Mouse (Mus musculus): ENCODE measurements around the gene Samd4b. TPM values are rescaled to one million over a fixed set of nuclear protein-coding genes. Genes with fewer than 3 reads are reported as not detected.
"Not testable (repeated sequence)": the region's sequence is repeated elsewhere in the genome, so short reads cannot be mapped to it uniquely, and the experiment has no call there.

Gene Samd4b
- polyA plus RNA-seq, 1 experiment from 2014 or later: 10.5 TPM

- DNase-seq (ENCODE audit: low spot score): no peak
These were observed 35.0 kb downstream of the Samd4b start for GRCm38 (mm10) chr7:28562951-28563350.

- no peak for DNase-seq (ENCODE audit: low spot score)
These were observed 35.6 kb downstream of the Samd4b start for GRCm38 (mm10) chr7:28562371-28562770.

GRCm38 (mm10) chr7:28561967-28562366 is 36.0 kb downstream of the Samd4b start:
- DNase-seq (ENCODE audit: low spot score): no peak

GRCm38 (mm10) chr7:28560856-28561255 is 37.1 kb downstream of the Samd4b start:
- peak; percentile 75 for DNase-seq (ENCODE audit: low spot score)

- no peak for DNase-seq (ENCODE audit: low spot score)
These were observed 39.5 kb downstream of the Samd4b start for GRCm38 (mm10) chr7:28558486-28558885.

GRCm38 (mm10) chr7:28557708-28558107 is 40.2 kb downstream of the Samd4b start:
- peak; percentile 93 for DNase-seq (ENCODE audit: low spot score)

GRCm38 (mm10) chr7:28557069-28557468 is 40.9 kb downstream of the Samd4b start:
- DNase-seq (ENCODE audit: low spot score): no peak

GRCm38 (mm10) chr7:28555939-28556535 is 41.9 kb downstream of the Samd4b start:
- DNase-seq (ENCODE audit: low spot score): no peak

- no peak for DNase-seq (ENCODE audit: low spot score)
These were observed 44.9 kb downstream of the Samd4b start for GRCm38 (mm10) chr7:28553076-28553475.

- no peak for DNase-seq (ENCODE audit: low spot score)
These were observed 50.3 kb downstream of the Samd4b start for GRCm38 (mm10) chr7:28547628-28548027.

- no peak for DNase-seq (ENCODE audit: low spot score)
These were observed 50.8 kb downstream of the Samd4b start, which contains the start of gene Nccrp1 for GRCm38 (mm10) chr7:28547154-28547553. Nccrp1 (minus strand) TSS chr7:28547254.

- peak; percentile 38 for DNase-seq (ENCODE audit: low spot score)
These were observed 51.3 kb downstream of the Samd4b start for GRCm38 (mm10) chr7:28546649-28547048.

GRCm38 (mm10) chr7:28545891-28546210 is 52.1 kb downstream of the Samd4b start:
- DNase-seq (ENCODE audit: low spot score): no peak

GRCm38 (mm10) chr7:28545048-28545890 is 52.7 kb downstream of the Samd4b start:
- no peak for DNase-seq (ENCODE audit: low spot score)

GRCm38 (mm10) chr7:28544051-28544601 is 53.8 kb downstream of the Samd4b start:
- no peak for DNase-seq (ENCODE audit: low spot score)

- no peak for DNase-seq (ENCODE audit: low spot score)
These were observed 57.4 kb downstream of the Samd4b start, which contains the start of gene Sycn for GRCm38 (mm10) chr7:28540526-28540925. Sycn (plus strand) TSS chr7:28540885.

GRCm38 (mm10) chr7:28538886-28539285 is 59.1 kb downstream of the Samd4b start:
- not testable (repeated sequence) for DNase-seq (ENCODE audit: low spot score)

GRCm38 (mm10) chr7:28532005-28532404 is 65.9 kb downstream of the Samd4b start:
- no peak for DNase-seq (ENCODE audit: low spot score)

GRCm38 (mm10) chr7:28527922-28528719 is 69.8 kb downstream of the Samd4b start:
- peak; percentile 87 for DNase-seq (ENCODE audit: low spot score)

GRCm38 (mm10) chr7:28522536-28522935 is 75.4 kb downstream of the Samd4b start, which contains the start of gene Ifnl3:
Ifnl3 (plus strand) TSS chr7:28522836.
- not testable (repeated sequence) for DNase-seq (ENCODE audit: low spot score)

- no peak for DNase-seq (ENCODE audit: low spot score)
These were observed 86.5 kb downstream of the Samd4b start for GRCm38 (mm10) chr7:28511441-28511840.
